Mouse (Mus musculus): ENCODE results near the gene Padi2. TPM values are rescaled to one million over a fixed set of nuclear protein-coding genes. Genes with fewer than 3 reads are reported as not detected.

Gene Padi2
- total and polyA plus RNA-seq, 3 experiments, result 0.04 TPM; not detected in 2

- Histone ChIP-seq H3K4me2 (ENCODE audit: insufficient read depth, low read depth, poor library complexity, severe bottlenecking) (no peak overlapping the region), H3K36me3 (replicated peaks in 1 of 2; ENCODE audit: control insufficient read depth in 1 of 2, insufficient read depth in 1 of 2, low read length in 1 of 2) (no peaks in the 10 kb centered on the region), H3K79me2 (replicated peaks; ENCODE audit: control insufficient read depth, extremely low read depth, insufficient read depth, poor library complexity, severe bottlenecking) (no peaks in the 10 kb centered on the region), H3K9ac (ENCODE audit: insufficient read depth, low read depth) (no peak overlapping the region), H3K27me3 (replicated peaks) (peaks cover 56% of the 10 kb centered on the region), H3K9me3 (replicated peaks; ENCODE audit: low read length) (peaks cover 18% of the 10 kb centered on the region), H3K4me1 (ENCODE audit: control insufficient read depth in 1 of 2, insufficient read depth in 2 of 2) (peaks cover 0 to 4% of the 10 kb centered on the region in 2 experiments; a peak in 2 of 4 replicates), H3K4me3 (replicated peaks in 1 of 3; ENCODE audit: low read depth in 2 of 3, low read length in 2 of 3, poor library complexity in 1 of 3) (no peak overlapping the region), H3K27ac (ENCODE audit: insufficient read depth, low read depth) (no peak overlapping the region)
- dilution Hi-C loops (cut with MboI; ENCODE audit: extremely low pct_ligation_motif_present, extremely low pct_unique_long_range_greater_than_20kb, low sequenced_read_pairs) (no loop called here), in situ Hi-C loops (cut with MboI; ENCODE audit: low pct_ligation_motif_present, low pct_unique_long_range_greater_than_20kb, low sequenced_read_pairs) (no loop called here)
- TF ChIP-seq ZKSCAN1 (IDR thresholded peaks at IDR 0.05; ENCODE audit: borderline replicate concordance, low read depth, low read length) (no peak), MXI1 (IDR thresholded peaks at IDR 0.05; ENCODE audit: low read depth, low read length) (no peak), CHD1 (IDR thresholded peaks at IDR 0.05; ENCODE audit: low read depth, low read length) (no peak), POLR2A (IDR thresholded peaks at IDR 0.05; ENCODE audit: low read depth, low read length) (no peak), JUND (conservative IDR thresholded peaks at IDR 0.05; ENCODE audit: low read depth, low read length) (no peak), RCOR1 (conservative IDR thresholded peaks at IDR 0.05; ENCODE audit: low read depth, low read length) (no peak), MAX (IDR thresholded peaks at IDR 0.05; ENCODE audit: low read length) (no peak), TBP (conservative IDR thresholded peaks at IDR 0.05; ENCODE audit: low read depth, low read length) (no peak), GABPA (IDR thresholded peaks at IDR 0.05; ENCODE audit: insufficient replicate concordance, low read depth, low read length) (no peak), TCF12 (IDR thresholded peaks at IDR 0.05; ENCODE audit: low read depth, low read length) (no peak), USF2 (conservative IDR thresholded peaks at IDR 0.05; ENCODE audit: low read depth, low read length) (no peak), NRF1 (IDR thresholded peaks at IDR 0.05; ENCODE audit: low read depth, low read length) (no peak), ETS1 (conservative IDR thresholded peaks at IDR 0.05; ENCODE audit: low read depth, low read length) (no peak), SMC3 (IDR thresholded peaks at IDR 0.05; ENCODE audit: low read depth, low read length) (no peak), ZNF384 (IDR thresholded peaks at IDR 0.05; ENCODE audit: low read depth, low read length) (no peak), RAD21 (IDR thresholded peaks at IDR 0.05; ENCODE audit: low read depth, low read length) (no peak)
- no peak for DNase-seq (ENCODE audit: extremely low read depth)
These were observed 33.1 kb upstream of the Padi2 start for GRCm38 (mm10) chr4:140873011-140873410.

- dilution Hi-C loops (cut with MboI; ENCODE audit: extremely low pct_ligation_motif_present, extremely low pct_unique_long_range_greater_than_20kb, low sequenced_read_pairs), result no loop called here
- no peak for DNase-seq (ENCODE audit: extremely low read depth)
- Histone ChIP-seq H3K4me3 (replicated peaks in 1 of 3; ENCODE audit: low read depth in 2 of 3, low read length in 2 of 3, poor library complexity in 1 of 3) (no peak overlapping the region), H3K27me3 (replicated peaks) (peaks cover 58% of the 10 kb centered on the region), H3K27ac (ENCODE audit: insufficient read depth, low read depth) (no peak overlapping the region), H3K4me2 (ENCODE audit: insufficient read depth, low read depth, poor library complexity, severe bottlenecking) (no peak overlapping the region), H3K9me3 (replicated peaks; ENCODE audit: low read length) (peaks cover 18% of the 10 kb centered on the region), H3K4me1 (ENCODE audit: control insufficient read depth in 1 of 2, insufficient read depth in 2 of 2) (no peaks in the 10 kb centered on the region), H3K9ac (ENCODE audit: insufficient read depth, low read depth) (no peak overlapping the region), H3K79me2 (replicated peaks; ENCODE audit: control insufficient read depth, extremely low read depth, insufficient read depth, poor library complexity, severe bottlenecking) (no peaks in the 10 kb centered on the region), H3K36me3 (replicated peaks in 1 of 2; ENCODE audit: control insufficient read depth in 1 of 2, insufficient read depth in 1 of 2, low read length in 1 of 2) (no peaks in the 10 kb centered on the region)
- in situ Hi-C loops (cut with MboI; ENCODE audit: low pct_ligation_motif_present, low pct_unique_long_range_greater_than_20kb, low sequenced_read_pairs), result no loop called here
- no peak for TF ChIP-seq POLR2AphosphoS2 (IDR thresholded peaks at IDR 0.05; ENCODE audit: low read depth, low read length)
- TF ChIP-seq CTCF (conservative IDR thresholded peaks at IDR 0.05 in 1 of 2, IDR thresholded peaks at IDR 0.05 in 1 of 2; ENCODE audit: low read depth in 2 of 2, low read length in 2 of 2), result no peak
- no peak for TF ChIP-seq MXI1 (IDR thresholded peaks at IDR 0.05; ENCODE audit: low read depth, low read length)
- TF ChIP-seq USF1 (IDR thresholded peaks at IDR 0.05; ENCODE audit: low read depth, low read length), result no peak
- TF ChIP-seq RCOR1 (conservative IDR thresholded peaks at IDR 0.05; ENCODE audit: low read depth, low read length), result no peak
- TF ChIP-seq BHLHE40 (IDR thresholded peaks at IDR 0.05; ENCODE audit: low read depth, low read length), result no peak
- TF ChIP-seq HCFC1 (IDR thresholded peaks at IDR 0.05; ENCODE audit: low read depth, low read length), result no peak
- no peak for TF ChIP-seq MAZ (IDR thresholded peaks at IDR 0.05; ENCODE audit: low read depth, low read length)
- no peak for TF ChIP-seq MAX (IDR thresholded peaks at IDR 0.05; ENCODE audit: low read length)
- TF ChIP-seq EP300 (IDR thresholded peaks at IDR 0.05; ENCODE audit: low read length), result no peak
- TF ChIP-seq TBP (conservative IDR thresholded peaks at IDR 0.05; ENCODE audit: low read depth, low read length), result no peak
- TF ChIP-seq KAT2A (IDR thresholded peaks at IDR 0.05; ENCODE audit: insufficient replicate concordance, low read length), result no peak
- no peak for TF ChIP-seq MEF2A (IDR thresholded peaks at IDR 0.05; ENCODE audit: borderline replicate concordance, low read depth, low read length)
- no peak for TF ChIP-seq JUN (IDR thresholded peaks at IDR 0.05; ENCODE audit: insufficient read depth, low read depth, low read length)
- no peak for TF ChIP-seq MAFK (IDR thresholded peaks at IDR 0.05; ENCODE audit: insufficient replicate concordance, low read length)
- no peak for TF ChIP-seq TCF12 (IDR thresholded peaks at IDR 0.05; ENCODE audit: low read depth, low read length)
- TF ChIP-seq ETS1 (conservative IDR thresholded peaks at IDR 0.05; ENCODE audit: low read depth, low read length), result no peak
- no peak for TF ChIP-seq NELFE (IDR thresholded peaks at IDR 0.05; ENCODE audit: low read depth, low read length)
These were observed 30.0 kb upstream of the Padi2 start for GRCm38 (mm10) chr4:140876161-140876560.

Data from CH12.LX (cell line).